Mouse (Mus musculus) heart, embryonic 12.5 days (tissue): ENCODE measurements at regions not wholly inside any gene's neighbourhood (a gene's known extent, or its start where the extent isn't known, plus 50 kb on each side); places are given as distances from the start of the nearest gene placed in this dataset.

ENCODE experiments used
- ATAC-seq: fragments of 200-750 bp; cut with Nextera tagmentation; 2 replicates; pipeline ENCODE4 v1.8.0; 2017; ENCODE audit warnings: moderate TSS enrichment, moderate library complexity; ENCODE audit not compliant: insufficient number of reproducible peaks, low FRiP score
- H3K27ac ChIP-seq: fragments of 300-500 bp; sonication (generic); 2 replicates; pipeline ENCODE4 v1.5.1; 2016; ENCODE audit warnings: mild to moderate bottlenecking, moderate library complexity; ENCODE audit not compliant: poor library complexity, severe bottlenecking
- H3K27me3 ChIP-seq: fragments of 300-500 bp; sonication (generic); replicated peaks from 2 replicates; pipeline ENCODE4 v1.6.1; 2016; ENCODE audit warnings: mild to moderate bottlenecking, moderate library complexity
- H3K36me3 ChIP-seq: fragments of 300-500 bp; sonication (generic); 2 replicates; pipeline ENCODE4 v1.6.1; 2016; ENCODE audit warnings: mild to moderate bottlenecking, moderate library complexity
- H3K4me1 ChIP-seq: fragments of 300-500 bp; sonication (generic); replicated peaks from 2 replicates; pipeline ENCODE4 v1.6.1; 2016; ENCODE audit warnings: mild to moderate bottlenecking
- H3K4me2 ChIP-seq: fragments of 300-500 bp; sonication (generic); 2 replicates; pipeline ENCODE4 v1.6.1; 2016; ENCODE audit warnings: mild to moderate bottlenecking, moderate library complexity
- H3K4me3 ChIP-seq: fragments of 300-500 bp; sonication (generic); 2 replicates; pipeline ENCODE4 v1.5.1; 2016; ENCODE audit warnings: mild to moderate bottlenecking
- H3K9ac ChIP-seq: fragments of 300-500 bp; sonication (generic); 2 replicates; pipeline ENCODE4 v1.6.1; 2016; ENCODE audit warnings: mild to moderate bottlenecking, moderate library complexity
- H3K9me3 ChIP-seq: fragments of 300-500 bp; sonication (generic); replicated peaks from 2 replicates; pipeline ENCODE4 v1.6.1; 2016; ENCODE audit warnings: mild to moderate bottlenecking, moderate library complexity
- WGBS: fragments of 180-500 bp; shearing (Covaris S2); methylation state at CpG from one replicate; pipeline ENCODE4 v1.1.7; 2016; 5-methylcytosine and 5-hydroxymethylcytosine counted together

- Histone ChIP-seq H3K9me3 (no peaks in the 10 kb centered on the region), H3K9ac (no peak overlapping the region), H3K27ac (no peak overlapping the region), H3K36me3 (no peaks in the 10 kb centered on the region), H3K4me1 (peaks cover 16% of the 10 kb centered on the region), H3K4me2 (no peak overlapping the region), H3K27me3 (no peaks in the 10 kb centered on the region), H3K4me3 (no peak overlapping the region)
- 76% methylated on average over 7 of the region's 7 CpGs for WGBS
- ATAC-seq = no peak
Observed at GRCm38 (mm10) chr13:28774649-28775048, 178.9 kb downstream of the Sox4 start.

- Histone ChIP-seq H3K9ac (no peak overlapping the region), H3K4me2 (no peak overlapping the region), H3K4me1 (peaks cover 24% of the 10 kb centered on the region), H3K27ac (no peak overlapping the region), H3K4me3 (no peak overlapping the region), H3K36me3 (no peaks in the 10 kb centered on the region), H3K9me3 (no peaks in the 10 kb centered on the region), H3K27me3 (no peaks in the 10 kb centered on the region)
- no peak for ATAC-seq
- 85% methylated on average over 2 of the region's 2 CpGs for WGBS
Observed at GRCm38 (mm10) chr13:28773466-28773865, 180.0 kb downstream of the Sox4 start.

GRCm38 (mm10) chr13:28770531-28770930 lies 183.0 kb downstream of the Sox4 start:
- H3K4me1 ChIP-seq = peaks cover 30% of the 10 kb centered on the region
- H3K4me2 ChIP-seq = peak overlapping the region; percentile 57
- peaks cover 4% of the 10 kb centered on the region; the same call in 1 of the 2 replicates for H3K9me3 ChIP-seq
- peak overlapping the region; percentile 18; the same call in 1 of the 2 replicates for H3K4me3 ChIP-seq
- no peaks in the 10 kb centered on the region for H3K27me3 ChIP-seq
- peak overlapping the region; percentile 13; the same call in 1 of the 2 replicates for H3K9ac ChIP-seq
- 8% methylated on average over 13 of the region's 13 CpGs for WGBS
- peak overlapping the region; percentile 56 for H3K27ac ChIP-seq
- ATAC-seq = 0 out of 2 replicates have a peak, but pooled peaks have one; percentile 25
- no peaks in the 10 kb centered on the region for H3K36me3 ChIP-seq

GRCm38 (mm10) chr13:28770018-28770417 lies 183.5 kb downstream of the Sox4 start:
- H3K4me3 ChIP-seq = no peak overlapping the region
- no peaks in the 10 kb centered on the region for H3K36me3 ChIP-seq
- H3K27me3 ChIP-seq = no peaks in the 10 kb centered on the region
- H3K4me2 ChIP-seq = peak overlapping the region; percentile 13; the same call in 1 of the 2 replicates
- no peak for ATAC-seq
- H3K27ac ChIP-seq = peak overlapping the region; percentile 64; the same call in 1 of the 2 replicates
- 48% methylated on average over 4 of the region's 4 CpGs for WGBS
- peaks cover 30% of the 10 kb centered on the region for H3K4me1 ChIP-seq
- peaks cover 4% of the 10 kb centered on the region; the same call in 1 of the 2 replicates for H3K9me3 ChIP-seq
- no peak overlapping the region for H3K9ac ChIP-seq

- Histone ChIP-seq H3K36me3 (no peaks in the 10 kb centered on the region), H3K27me3 (no peaks in the 10 kb centered on the region), H3K27ac (peak overlapping the region; percentile 24), H3K4me3 (no peak overlapping the region), H3K9me3 (peaks cover 4% of the 10 kb centered on the region; the same call in 1 of the 2 replicates), H3K4me1 (peaks cover 30% of the 10 kb centered on the region), H3K4me2 (peak overlapping the region; percentile 29), H3K9ac (no peak overlapping the region)
- WGBS = 38% methylated on average over 14 of the region's 14 CpGs
- no peak for ATAC-seq
Observed at GRCm38 (mm10) chr13:28768717-28769426, 184.6 kb downstream of the Sox4 start.

- no peak overlapping the region for H3K27ac ChIP-seq
- 88% methylated on average over 2 of the region's 2 CpGs for WGBS
- no peak overlapping the region for H3K4me3 ChIP-seq
- no peak overlapping the region for H3K9ac ChIP-seq
- no peaks in the 10 kb centered on the region for H3K36me3 ChIP-seq
- H3K9me3 ChIP-seq = peaks cover 4% of the 10 kb centered on the region; the same call in 1 of the 2 replicates
- H3K4me2 ChIP-seq = no peak overlapping the region
- peaks cover 16% of the 10 kb centered on the region for H3K4me1 ChIP-seq
- ATAC-seq = no peak
- no peaks in the 10 kb centered on the region for H3K27me3 ChIP-seq
Observed at GRCm38 (mm10) chr13:28762555-28762954, 191.0 kb downstream of the Sox4 start.

- no peak for ATAC-seq
- Histone ChIP-seq H3K9ac (no peak overlapping the region), H3K4me2 (no peak overlapping the region), H3K27me3 (no peaks in the 10 kb centered on the region), H3K9me3 (no peaks in the 10 kb centered on the region), H3K27ac (no peak overlapping the region), H3K36me3 (no peaks in the 10 kb centered on the region), H3K4me3 (no peak overlapping the region), H3K4me1 (peaks cover 36% of the 10 kb centered on the region)
- 69% methylated on average over 3 of the region's 3 CpGs for WGBS
Observed at GRCm38 (mm10) chr13:28759026-28759425, 194.5 kb downstream of the Sox4 start.

- Histone ChIP-seq H3K27me3 (no peaks in the 10 kb centered on the region), H3K4me1 (peaks cover 36% of the 10 kb centered on the region), H3K36me3 (no peaks in the 10 kb centered on the region), H3K4me3 (peak overlapping the region; percentile 39), H3K4me2 (peak overlapping the region; percentile 70), H3K27ac (peak overlapping the region; percentile 88), H3K9ac (peak overlapping the region; percentile 53), H3K9me3 (no peaks in the 10 kb centered on the region)
- WGBS = 4% methylated on average over 13 of the region's 13 CpGs
- peak; percentile 81 for ATAC-seq
Observed at GRCm38 (mm10) chr13:28757846-28758522, 195.5 kb downstream of the Sox4 start.

GRCm38 (mm10) chr13:28756915-28757765 lies 196.4 kb downstream of the Sox4 start:
- Histone ChIP-seq H3K4me2 (peak overlapping the region; percentile 70), H3K27me3 (no peaks in the 10 kb centered on the region), H3K4me1 (peaks cover 36% of the 10 kb centered on the region), H3K9ac (no peak overlapping the region), H3K27ac (peak overlapping the region; percentile 88), H3K36me3 (no peaks in the 10 kb centered on the region), H3K9me3 (no peaks in the 10 kb centered on the region), H3K4me3 (no peak overlapping the region)
- WGBS = 29% methylated on average over 11 of the region's 11 CpGs
- no peak for ATAC-seq

- no peaks in the 10 kb centered on the region for H3K27me3 ChIP-seq
- no peak overlapping the region for H3K9ac ChIP-seq
- no peaks in the 10 kb centered on the region for H3K9me3 ChIP-seq
- ATAC-seq = no peak
- H3K36me3 ChIP-seq = no peaks in the 10 kb centered on the region
- 42% methylated on average over 5 of the region's 5 CpGs for WGBS
- H3K4me3 ChIP-seq = no peak overlapping the region
- H3K27ac ChIP-seq = no peak overlapping the region
- H3K4me2 ChIP-seq = no peak overlapping the region
- peaks cover 34% of the 10 kb centered on the region for H3K4me1 ChIP-seq
Observed at GRCm38 (mm10) chr13:28754207-28754606, 199.3 kb downstream of the Sox4 start.
